Mouse (Mus musculus) Patski (cell line): Measurements from ENCODE around the gene Dis3. TPM values are rescaled to one million over a fixed set of nuclear protein-coding genes. Genes with fewer than 3 reads are reported as not detected.

Experiments used
- ATAC-seq: fragments of 100-300 bp; one replicate; pipeline ENCODE4 v1.8.0; 2021
- CTCF ChIA-PET: fragments of 350-600 bp; sonication (Branson Sonifier 250); formaldehyde crosslinking; loops from one replicate; lab custom pipeline; 2022; ENCODE audit warnings: inconsistent platforms; lab: Charles Lee
- POLR2A ChIA-PET: fragments of 350-600 bp; sonication (Branson Sonifier 250); formaldehyde crosslinking; loops from one replicate; lab custom pipeline; 2022; ENCODE audit warnings: antibody characterized with exemption, inconsistent platforms; lab: Charles Lee
- DNase-seq: peaks from one replicate; pipeline ENCODE4 v3.0.0-alpha.2; 2011; ENCODE audit warnings: low read depth, low spot score
- H3K27me3 ChIP-seq: fragments of 371-371 bp; one replicate; pipeline ENCODE4 v1.5.1; 2021
- CTCF ChIP-seq: fragments of 100-300 bp; IDR thresholded peaks from one replicate; pipeline ENCODE4 v1.5.1; 2021
- in situ Hi-C: fragments of 300-500 bp; cut with MboI; formaldehyde crosslinking; loops from 3 replicates; pipeline ENCODE4 v1.11.1; 2018; ENCODE audit warnings: low pct_unique_long_range_greater_than_20kb, mixed read lengths
- polyA plus RNA-seq: library from polyadenylated mRNA; unstranded; gene quantifications from one replicate; pipeline ENCODE4 v1.2.3, GENCODE M21; 2021

Gene Dis3
- polyA plus RNA-seq: 31.8 TPM

GRCm38 (mm10) chr14:99099267-99099966 is at the start of gene Dis3, which contains the start of gene Pibf1:
TSS of gene Dis3 (minus strand) at chr14:99099770.
TSS of gene Pibf1 (plus strand) at chr14:99099424.
- ATAC-seq (peak; percentile 100), DNase-seq (peak; percentile 85)
- ChIA-PET POLR2A (interaction anchor here (0.8 kb wide), 1 partner anchor 811 kb away, joined by 4 read pairs; no protein-coding TSS in a partner anchor), CTCF (interaction anchor here (1.3 kb wide), 1 partner anchor 43 kb away, joined by 3 read pairs; no protein-coding TSS in a partner anchor)
- no peak for TF ChIP-seq CTCF
- no peaks in the 10 kb centered on the region for H3K27me3 ChIP-seq
- in situ Hi-C loops: no loop called here

- no peak for TF ChIP-seq CTCF
- peak; percentile 43 for DNase-seq
- ChIA-PET CTCF (no interaction called here), POLR2A (no interaction called here)
- peak; percentile 87 for ATAC-seq
- no peaks in the 10 kb centered on the region for H3K27me3 ChIP-seq
- in situ Hi-C loops: loop anchor here (25.0 kb wide), 1 partner anchor 590 kb away; no protein-coding TSS in a partner anchor
Measured at GRCm38 (mm10) chr14:99146841-99147240, 47.3 kb upstream of the Dis3 start.

GRCm38 (mm10) chr14:99141786-99142633 is 42.4 kb upstream of the Dis3 start:
- CTCF ChIA-PET: interaction anchor here (0.8 to 6.9 kb wide), 13 partner anchors 8 to 780 kb away, joined by 3 to 67 read pairs (median 4); partner anchors contain the start of gene Pibf1
- DNase-seq: peak; percentile 41
- peak; percentile 81 for ATAC-seq
- in situ Hi-C loops: loop anchor here (5.0 to 25.0 kb wide), 3 partner anchors 160 to 755 kb away; no protein-coding TSS in a partner anchor
- TF ChIP-seq CTCF: peak; percentile 86
- no peaks in the 10 kb centered on the region for H3K27me3 ChIP-seq
- POLR2A ChIA-PET: interaction anchor here (0.6 kb wide), 2 partner anchors 16 to 505 kb away, joined by 3 read pairs; no protein-coding TSS in a partner anchor

GRCm38 (mm10) chr14:99140036-99140435 is 40.5 kb upstream of the Dis3 start:
- CTCF ChIA-PET: interaction anchor here (6.9 kb wide), 1 partner anchor 755 kb away, joined by 67 read pairs; no protein-coding TSS in a partner anchor
- in situ Hi-C loops: loop anchor here (5.0 to 25.0 kb wide), 3 partner anchors 162 to 757 kb away; no protein-coding TSS in a partner anchor
- H3K27me3 ChIP-seq: no peaks in the 10 kb centered on the region
- POLR2A ChIA-PET: no interaction called here
- ATAC-seq: no peak
- no peak for TF ChIP-seq CTCF
- no peak for DNase-seq

GRCm38 (mm10) chr14:99136297-99136696 is 36.7 kb upstream of the Dis3 start:
- no peaks in the 10 kb centered on the region for H3K27me3 ChIP-seq
- no peak for TF ChIP-seq CTCF
- ATAC-seq (no peak), DNase-seq (no peak)
- POLR2A ChIA-PET: no interaction called here
- CTCF ChIA-PET: interaction anchor here (1.1 to 1.7 kb wide), 2 partner anchors 11 to 757 kb away, joined by 3 read pairs; no protein-coding TSS in a partner anchor
- in situ Hi-C loops: loop anchor here (25.0 kb wide), 1 partner anchor 601 kb away; no protein-coding TSS in a partner anchor

GRCm38 (mm10) chr14:99135761-99136160 is 36.2 kb upstream of the Dis3 start:
- ChIA-PET POLR2A (no interaction called here), CTCF (interaction anchor here (1.1 to 1.7 kb wide), 2 partner anchors 11 to 757 kb away, joined by 3 read pairs; no protein-coding TSS in a partner anchor)
- TF ChIP-seq CTCF: no peak
- in situ Hi-C loops: loop anchor here (25.0 kb wide), 1 partner anchor 602 kb away; no protein-coding TSS in a partner anchor
- no peak for ATAC-seq
- DNase-seq: no peak
- no peaks in the 10 kb centered on the region for H3K27me3 ChIP-seq

- no peaks in the 10 kb centered on the region for H3K27me3 ChIP-seq
- ChIA-PET CTCF (interaction anchor here (0.8 to 2.5 kb wide), 2 partner anchors 8 to 759 kb away, joined by 3 to 7 read pairs; no protein-coding TSS in a partner anchor), POLR2A (no interaction called here)
- DNase-seq (no peak), ATAC-seq (no peak)
- TF ChIP-seq CTCF: no peak
- in situ Hi-C loops: loop anchor here (25.0 kb wide), 1 partner anchor 603 kb away; no protein-coding TSS in a partner anchor
Measured at GRCm38 (mm10) chr14:99134048-99134447, 34.5 kb upstream of the Dis3 start.

- ATAC-seq: no peak
Measured at GRCm38 (mm10) chr14:99129050-99129449, 29.5 kb upstream of the Dis3 start.

GRCm38 (mm10) chr14:99127509-99127908 is 27.9 kb upstream of the Dis3 start:
- no peak for TF ChIP-seq CTCF
- ChIA-PET POLR2A (no interaction called here), CTCF (interaction anchor here (2.0 kb wide), 1 partner anchor 15 kb away, joined by 5 read pairs; no protein-coding TSS in a partner anchor)
- in situ Hi-C loops: loop anchor here (25.0 kb wide), 1 partner anchor 610 kb away; no protein-coding TSS in a partner anchor
- DNase-seq: no peak
- ATAC-seq: no peak
- no peaks in the 10 kb centered on the region for H3K27me3 ChIP-seq

More at GRCm38 (mm10) chr14:99129050-99129449, 29.5 kb upstream of the Dis3 start:
- in situ Hi-C loops: loop anchor here (25.0 kb wide), 1 partner anchor 608 kb away; no protein-coding TSS in a partner anchor
- ChIA-PET POLR2A (no interaction called here), CTCF (no interaction called here)
- TF ChIP-seq CTCF: no peak
- DNase-seq: no peak
- no peaks in the 10 kb centered on the region for H3K27me3 ChIP-seq
